Mouse (Mus musculus) lung, adult 10 weeks (tissue): ENCODE results near the gene Qpct. TPM values are rescaled to one million over a fixed set of nuclear protein-coding genes. Genes with fewer than 3 reads are reported as not detected.

Experiments
- polyA plus RNA-seq: library from polyadenylated mRNA; stranded (reverse); fragments of 350-450 nt; fragmentation: Illumina TruSeq; extraction: RNeasy Lipid Tissue Mini Kit (QIAGEN cat#74804); gene quantifications from one replicate; pipeline ENCODE4 v1.2.3, GENCODE M21; 2014; ENCODE audit warnings: low read depth, low replicate concordance; ENCODE audit not compliant: insufficient read depth

Gene Qpct
- 11.4 TPM for polyA plus RNA-seq

GRCm38 (mm10) chr17:79051606-79052005 lies at the start of gene Qpct:
Gene Qpct (plus strand): TSS chr17:79051906.

DNA sequence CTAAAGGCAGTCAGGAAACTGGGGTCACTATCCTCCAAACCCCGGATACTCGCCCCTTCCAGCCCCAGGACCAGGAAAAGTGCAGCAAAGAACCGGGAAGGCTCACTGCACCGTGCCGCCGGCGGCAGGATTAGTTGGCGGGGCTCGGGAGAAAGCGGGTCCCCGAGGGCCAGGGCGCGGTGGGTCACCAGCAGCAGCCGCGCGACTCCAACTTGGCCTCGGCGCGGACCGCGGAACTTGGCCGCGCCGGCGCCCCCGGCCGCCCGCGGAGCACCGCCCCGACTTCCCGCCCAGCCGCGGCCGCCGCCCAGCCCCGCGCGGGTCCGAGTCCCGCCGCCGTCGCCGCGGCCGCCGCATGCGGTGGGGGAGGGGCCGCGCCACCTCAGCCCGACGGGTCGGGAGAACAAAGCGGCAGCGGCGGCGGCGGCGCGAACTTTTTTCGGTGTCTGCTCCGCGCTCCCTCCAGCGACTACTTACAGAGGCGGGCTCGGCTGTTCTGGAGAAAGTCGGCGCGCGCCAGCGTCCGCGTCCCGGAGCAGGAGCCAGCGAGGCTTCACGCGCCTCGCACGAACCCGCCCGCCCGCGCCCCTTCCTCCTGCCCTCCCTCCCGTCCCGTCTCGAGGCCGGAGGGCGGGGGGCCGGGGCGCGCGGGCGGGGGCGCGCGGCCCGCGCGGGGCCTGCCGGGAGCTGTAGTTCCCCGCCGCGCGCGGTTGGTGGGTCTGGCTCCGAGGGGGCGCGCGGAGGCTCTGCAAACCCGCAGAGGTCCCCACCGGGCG lies 31.3 kb upstream of the Qpct start, which contains the start of gene Prkd3:
Gene Prkd3, minus strand, starts transcription at position 609 of the 776 bp plus-strand sequence.

Other genes starting within 250 kb of the Qpct start
- gene Heatr5b, start 216.5 kb upstream of the Qpct start, polyA plus RNA-seq: 9.7 TPM
- gene Gpatch11, start 216.3 kb upstream of the Qpct start, polyA plus RNA-seq: 13.7 TPM
- gene Eif2ak2, start 169.3 kb upstream of the Qpct start, polyA plus RNA-seq: 5.6 TPM
- gene Sult6b1, start 144.9 kb upstream of the Qpct start, polyA plus RNA-seq: not detected
- 45.2 TPM for gene Cebpzos, start 135.4 kb upstream of the Qpct start, polyA plus RNA-seq
- 19.1 TPM for gene Cebpz, start 114.8 kb upstream of the Qpct start, polyA plus RNA-seq
- 29.8 TPM for gene Ndufaf7, start 114.8 kb upstream of the Qpct start, polyA plus RNA-seq
- 18.0 TPM for gene Prkd3, start 31.1 kb upstream of the Qpct start, polyA plus RNA-seq